ENCODE assay signal across 10 mouse cellular contexts in genomic region chr4:11884818-11885217, GRCm38 (mm10).
A peak's percentile ranks its signal among the peaks of the same experiment; 100 is the strongest.
DNase-seq lines count a peak whose midpoint lies in the region; ATAC-seq and TF ChIP-seq lines count a peak whose summit lies in the region.
"Had no signal": no experiment of that assay in that cellular context is flagged by ENCODE, and none has a peak within 500 bp of the region (broad histone marks: within the 10 kb centered on the region; RNA-seq: fewer than 3 reads in every experiment).

No protein-coding gene starts in this region.

- no peak overlapping the region for H3K9ac ChIP-seq in lung, embryonic 14.5 days
- no peak overlapping the region for H3K9ac ChIP-seq in embryonic facial prominence, embryonic 13.5 days
- no peak overlapping the region for H3K9ac ChIP-seq in hindbrain, embryonic 13.5 days
- H3K9ac ChIP-seq: liver, embryonic 14.5 days had no signal

- peak overlapping the region; percentile 54; the same call in 1 of the 2 replicates for H3K27ac ChIP-seq in lung, embryonic 14.5 days (ENCODE audit: low read depth)
- peak overlapping the region; percentile 73 for H3K27ac ChIP-seq in embryonic facial prominence, embryonic 13.5 days
- H3K27ac ChIP-seq in hindbrain, embryonic 13.5 days: no peak overlapping the region
- H3K27ac ChIP-seq: liver, embryonic 14.5 days had no signal

- H3K4me2 ChIP-seq in lung, embryonic 14.5 days: 0 out of 2 replicates have a peak overlapping the region, but pooled peaks have one; percentile 16
- peak overlapping the region; percentile 34; the same call in 1 of the 2 replicates for H3K4me2 ChIP-seq in embryonic facial prominence, embryonic 13.5 days
- H3K4me2 ChIP-seq in hindbrain, embryonic 13.5 days: no peak overlapping the region

- peaks cover 7% of the 10 kb centered on the region for H3K4me1 ChIP-seq in lung, embryonic 14.5 days (ENCODE audit: insufficient read depth)
- peaks cover 15% of the 10 kb centered on the region for H3K4me1 ChIP-seq in embryonic facial prominence, embryonic 13.5 days
- H3K4me1 ChIP-seq in hindbrain, embryonic 13.5 days (replicated peaks): peaks cover 5% of the 10 kb centered on the region

- no peaks in the 10 kb centered on the region for H3K27me3 ChIP-seq in lung, embryonic 14.5 days (ENCODE audit: insufficient read depth, low read length)
- H3K27me3 ChIP-seq in embryonic facial prominence, embryonic 13.5 days: no peaks in the 10 kb centered on the region
- no peaks in the 10 kb centered on the region for H3K27me3 ChIP-seq in hindbrain, embryonic 13.5 days

- ATAC-seq in lung, embryonic 14.5 days (ENCODE audit: insufficient read depth): peak; percentile 58
- ATAC-seq in embryonic facial prominence, embryonic 13.5 days (ENCODE audit: insufficient number of reproducible peaks, insufficient read depth, low FRiP score, low TSS enrichment, low read depth): no peak
- ATAC-seq in hindbrain, embryonic 13.5 days (ENCODE audit: low FRiP score): no peak

- WGBS in lung, embryonic 14.5 days: 19% methylated on average over 7 of the region's 7 CpGs
- 18% methylated on average over 7 of the region's 7 CpGs for WGBS in embryonic facial prominence, embryonic 13.5 days
- WGBS in hindbrain, embryonic 13.5 days: 71% methylated on average over 7 of the region's 7 CpGs

- TF ChIP-seq CTCF in lung, embryonic 14.5 days (IDR thresholded peaks at IDR 0.05; ENCODE audit: low read depth): no peak

- H3K9me3 ChIP-seq in lung, embryonic 14.5 days (ENCODE audit: low read depth, low read length): no peaks in the 10 kb centered on the region
- no peaks in the 10 kb centered on the region for H3K9me3 ChIP-seq in embryonic facial prominence, embryonic 13.5 days
- H3K9me3 ChIP-seq in hindbrain, embryonic 13.5 days: no peaks in the 10 kb centered on the region

- peak; percentile 67 for DNase-seq in lung, embryonic 14.5 days
- no peak for DNase-seq in lung, adult 18-20 months
- peak; percentile 60 for DNase-seq in heart, postnatal 4 days
- peak; percentile 20 for DNase-seq in retina, postnatal 1 day
- DNase-seq in adrenal gland, postnatal 14 days: no peak
- no peak for DNase-seq in B cell, adult 2 months
- DNase-seq: thymus, adult 18-20 months had no signal

- no peak overlapping the region for H3K4me3 ChIP-seq in lung, embryonic 14.5 days (ENCODE audit: low read depth, low read length)
- H3K4me3 ChIP-seq in embryonic facial prominence, embryonic 13.5 days: no peak overlapping the region
- H3K4me3 ChIP-seq in hindbrain, embryonic 13.5 days: no peak overlapping the region

- no peaks in the 10 kb centered on the region for H3K36me3 ChIP-seq in lung, embryonic 14.5 days (ENCODE audit: insufficient read depth)
- H3K36me3 ChIP-seq in embryonic facial prominence, embryonic 13.5 days: no peaks in the 10 kb centered on the region
- no peaks in the 10 kb centered on the region for H3K36me3 ChIP-seq in hindbrain, embryonic 13.5 days

Comparison
In these comparisons a context has a peak if more than half of its experiments do, and no peak if none do; other contexts are left out.
1. DNase-seq: peak in lung, embryonic 14.5 days (single experiment), heart, postnatal 4 days (single experiment) and retina, postnatal 1 day (single experiment); none in lung, adult 18-20 months (0 of 2), adrenal gland, postnatal 14 days (single experiment) and B cell, adult 2 months (0 of 2).